Mouse (Mus musculus) liver, adult 2 months (tissue): Measurements from ENCODE around the gene Gpr45.

Experiments used
- CTCF ChIP-seq: fragments of 200-500 bp; IDR thresholded peaks from 2 replicates; pipeline ENCODE4 v1.5.1; 2011; ENCODE audit warnings: low read depth, low read length, control low read depth
- POLR2A ChIP-seq: fragments of 200-500 bp; IDR thresholded peaks from 2 replicates; pipeline ENCODE4 v1.6.1; 2011; ENCODE audit warnings: low read length, control low read depth; ENCODE audit not compliant: insufficient read depth; ENCODE audit errors: extremely low read depth

DNA sequence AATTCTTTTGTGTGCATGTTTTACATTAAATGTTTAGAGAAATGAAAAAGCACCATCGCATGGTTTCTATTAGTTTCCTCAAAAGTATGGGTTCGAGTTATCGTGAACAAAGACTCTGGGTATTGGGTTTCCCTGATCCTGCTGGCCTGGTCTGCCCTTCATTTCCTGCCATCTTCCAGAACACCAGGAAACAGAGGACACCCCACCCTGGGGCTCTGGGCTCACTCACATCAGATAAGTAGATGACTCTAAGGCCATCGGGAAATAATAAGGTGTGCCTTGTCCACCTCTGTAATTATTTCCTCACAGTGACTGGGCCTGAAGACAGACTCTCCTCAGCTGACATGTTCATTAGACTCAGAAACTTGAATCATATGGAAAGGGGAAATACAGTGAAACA lies 57.8 kb downstream of the Gpr45 start:
- no peak for TF ChIP-seq CTCF
- no peak for TF ChIP-seq POLR2A
